Mouse (Mus musculus) midbrain, embryonic 12.5 days (tissue): ENCODE measurements around the gene Sap30bp. TPM values are rescaled to one million over a fixed set of nuclear protein-coding genes. Genes with fewer than 3 reads are reported as not detected.
A peak's percentile ranks its signal among the peaks of the same experiment; 100 is the strongest.

Experiments used
- ATAC-seq: fragments of 200-750 bp; cut with Nextera tagmentation; 2 replicates; pipeline ENCODE4 v1.8.0; 2017; ENCODE audit warnings: low read depth, moderate TSS enrichment, moderate library complexity; ENCODE audit not compliant: low FRiP score
- H3K27ac ChIP-seq: fragments of 300-500 bp; sonication (generic); replicated peaks from 2 replicates; pipeline ENCODE4 v1.5.1; 2016; ENCODE audit warnings: mild to moderate bottlenecking
- H3K27me3 ChIP-seq: fragments of 300-500 bp; sonication (generic); 2 replicates; pipeline ENCODE4 v1.6.1; 2016; ENCODE audit warnings: mild to moderate bottlenecking
- H3K36me3 ChIP-seq: fragments of 300-500 bp; sonication (generic); 2 replicates; pipeline ENCODE4 v1.6.1; 2016
- H3K4me1 ChIP-seq: fragments of 300-500 bp; sonication (generic); 2 replicates; pipeline ENCODE4 v1.6.1; 2016
- H3K4me2 ChIP-seq: fragments of 300-500 bp; sonication (generic); replicated peaks from 2 replicates; pipeline ENCODE4 v1.6.1; 2016; ENCODE audit warnings: mild to moderate bottlenecking, moderate library complexity
- H3K4me3 ChIP-seq: fragments of 300-500 bp; sonication (generic); 2 replicates; pipeline ENCODE4 v1.5.1; 2016; ENCODE audit warnings: mild to moderate bottlenecking
- H3K9ac ChIP-seq: fragments of 300-500 bp; sonication (generic); replicated peaks from 2 replicates; pipeline ENCODE4 v1.6.1; 2016; ENCODE audit warnings: mild to moderate bottlenecking, moderate library complexity
- H3K9me3 ChIP-seq: fragments of 300-500 bp; sonication (generic); 2 replicates; pipeline ENCODE4 v1.6.1; 2016; ENCODE audit warnings: mild to moderate bottlenecking
- WGBS: fragments of 180-500 bp; shearing (Covaris S2); methylation state at CpG from one replicate; pipeline ENCODE4 v1.1.7; 2016; 5-methylcytosine and 5-hydroxymethylcytosine counted together
- polyA plus RNA-seq: library from polyadenylated mRNA; unstranded; fragments of >200 nt; fragmentation: Nextera tagmentation; extraction: Ambion mirVana; gene quantifications from 2 replicates; pipeline ENCODE4 v1.2.1, GENCODE M21; 2016

Gene Sap30bp
- polyA plus RNA-seq, 1 experiment from 2014 or later = 61.8 TPM

GRCm38 (mm10) chr11:115997662-115998061 is 64.6 kb downstream of the Sap30bp start:
- no peaks in the 10 kb centered on the region for H3K9me3 ChIP-seq
- no peak for ATAC-seq
- 61% methylated on average over 5 of the region's 5 CpGs for WGBS
- peaks cover 16% of the 10 kb centered on the region for H3K27me3 ChIP-seq
- H3K4me1 ChIP-seq = peaks cover 14% of the 10 kb centered on the region
- no peaks in the 10 kb centered on the region for H3K36me3 ChIP-seq
- no peak overlapping the region for H3K4me3 ChIP-seq
- H3K9ac ChIP-seq = no peak overlapping the region
- no peak overlapping the region for H3K4me2 ChIP-seq
- no peak overlapping the region for H3K27ac ChIP-seq

DNA sequence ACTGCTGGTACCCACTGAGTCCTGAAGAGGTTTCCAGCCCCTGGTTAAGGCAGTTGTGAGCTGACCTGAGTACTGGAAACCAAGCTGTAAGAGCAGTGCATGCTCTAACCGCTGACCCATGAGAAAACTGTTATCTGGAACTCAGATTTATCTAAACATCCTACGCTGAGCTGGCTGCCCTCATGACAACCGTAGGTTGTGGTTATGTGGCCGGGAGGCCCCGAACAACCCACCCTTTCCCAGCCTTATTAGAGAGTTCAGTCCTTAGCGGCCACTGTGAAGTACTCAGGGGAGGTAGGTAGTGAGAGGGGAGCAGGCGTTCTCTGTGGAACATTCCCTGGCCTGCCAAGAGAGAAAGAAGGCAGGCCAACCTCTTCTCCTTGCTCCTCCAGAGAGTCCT is 65.9 kb downstream of the Sap30bp start:
- no peak overlapping the region for H3K4me3 ChIP-seq
- H3K9ac ChIP-seq = no peak overlapping the region
- H3K4me2 ChIP-seq = no peak overlapping the region
- no peaks in the 10 kb centered on the region for H3K9me3 ChIP-seq
- WGBS = 86% methylated on average over 7 of the region's 7 CpGs
- no peaks in the 10 kb centered on the region for H3K36me3 ChIP-seq
- no peak overlapping the region for H3K27ac ChIP-seq
- peaks cover 25% of the 10 kb centered on the region for H3K27me3 ChIP-seq
- H3K4me1 ChIP-seq = peaks cover 14% of the 10 kb centered on the region
- no peak for ATAC-seq

GRCm38 (mm10) chr11:115999538-116000143 is 66.6 kb downstream of the Sap30bp start:
- H3K4me3 ChIP-seq = no peak overlapping the region
- no peak overlapping the region for H3K4me2 ChIP-seq
- no peak overlapping the region for H3K27ac ChIP-seq
- no peaks in the 10 kb centered on the region for H3K36me3 ChIP-seq
- ATAC-seq = 0 out of 2 replicates have a peak, but pooled peaks have one; percentile 34
- H3K9ac ChIP-seq = no peak overlapping the region; the same call in 1 of the 2 replicates
- peaks cover 16% of the 10 kb centered on the region for H3K4me1 ChIP-seq
- no peaks in the 10 kb centered on the region for H3K9me3 ChIP-seq
- WGBS = 22% methylated on average over 14 of the region's 14 CpGs
- H3K27me3 ChIP-seq = peaks cover 28% of the 10 kb centered on the region

- no peak for ATAC-seq
- Histone ChIP-seq H3K9me3 (no peaks in the 10 kb centered on the region), H3K4me1 (peaks cover 26% of the 10 kb centered on the region), H3K36me3 (no peaks in the 10 kb centered on the region), H3K27ac (no peak overlapping the region), H3K4me3 (no peak overlapping the region), H3K4me2 (no peak overlapping the region), H3K9ac (no peak overlapping the region), H3K27me3 (peaks cover 32% of the 10 kb centered on the region)
- 33% methylated on average over 10 of the region's 10 CpGs for WGBS
Measured at GRCm38 (mm10) chr11:116000607-116001006, 67.5 kb downstream of the Sap30bp start.

- Histone ChIP-seq H3K9me3 (no peaks in the 10 kb centered on the region), H3K27me3 (peaks cover 38% of the 10 kb centered on the region), H3K4me3 (no peak overlapping the region), H3K27ac (no peak overlapping the region), H3K4me2 (no peak overlapping the region), H3K4me1 (peaks cover 27% of the 10 kb centered on the region), H3K9ac (no peak overlapping the region), H3K36me3 (no peaks in the 10 kb centered on the region)
- WGBS = 73% methylated on average over 6 of the region's 6 CpGs
- ATAC-seq = no peak
Measured at GRCm38 (mm10) chr11:116001725-116002124, 68.6 kb downstream of the Sap30bp start.

DNA sequence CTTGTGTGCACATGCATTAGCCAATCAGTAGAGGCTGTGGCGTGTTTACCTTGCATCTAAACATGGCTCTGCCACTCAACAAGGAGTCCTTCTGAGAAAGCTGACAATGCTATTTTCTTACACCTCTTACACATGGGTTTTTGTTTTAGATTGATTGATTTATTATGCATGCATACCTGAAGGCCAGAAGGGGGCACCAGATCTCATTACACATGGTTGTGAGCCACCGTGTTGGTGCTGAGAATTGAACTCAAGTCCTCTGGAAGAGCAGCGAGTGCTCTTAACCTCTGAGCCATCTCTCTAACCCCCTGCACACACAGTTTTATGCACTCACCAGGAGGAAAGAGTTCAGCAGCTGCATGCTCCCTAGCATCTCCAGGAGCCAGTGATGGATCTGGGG is 69.8 kb downstream of the Sap30bp start:
- whole genome bisulfite sequencing = 86% methylated on average over 3 of the region's 3 CpGs
- no peak overlapping the region for H3K4me2 ChIP-seq
- no peaks in the 10 kb centered on the region for H3K9me3 ChIP-seq
- no peak overlapping the region for H3K9ac ChIP-seq
- no peak for ATAC-seq
- H3K27ac ChIP-seq = no peak overlapping the region
- no peak overlapping the region for H3K4me3 ChIP-seq
- peaks cover 38% of the 10 kb centered on the region for H3K27me3 ChIP-seq
- peaks cover 27% of the 10 kb centered on the region for H3K4me1 ChIP-seq
- no peaks in the 10 kb centered on the region for H3K36me3 ChIP-seq

DNA sequence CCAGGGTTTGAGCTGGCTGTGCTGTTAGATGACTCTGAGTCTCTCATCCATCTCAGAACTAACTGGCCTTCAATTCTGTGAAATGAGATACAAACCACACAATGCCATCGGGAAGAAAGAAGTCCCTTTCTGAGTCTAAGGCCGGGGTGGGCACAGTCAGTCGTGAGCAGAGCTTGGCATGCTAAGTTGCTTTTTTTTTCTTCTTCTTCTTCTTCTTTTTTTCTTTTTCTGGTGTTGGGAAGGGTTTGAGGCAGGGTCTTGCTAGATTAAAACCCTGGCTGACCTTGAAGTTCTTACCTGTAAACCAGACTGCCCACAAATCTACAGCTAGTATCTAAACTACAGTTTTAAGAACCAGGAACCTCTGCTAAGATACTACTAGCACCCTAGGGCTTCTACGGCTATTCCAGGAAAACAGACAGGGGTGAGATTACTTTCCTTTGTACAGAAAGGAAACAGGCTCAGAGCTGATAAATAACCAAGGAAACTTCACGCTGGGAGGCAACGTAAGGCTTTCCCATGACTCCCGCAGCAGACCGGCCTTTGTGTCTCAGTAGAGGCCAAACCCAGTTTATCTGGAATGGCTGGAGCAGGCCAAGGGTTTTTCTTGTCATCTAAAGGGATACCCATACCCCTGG is 71.2 kb downstream of the Sap30bp start:
- no peaks in the 10 kb centered on the region for H3K9me3 ChIP-seq
- H3K27ac ChIP-seq = no peak overlapping the region
- H3K27me3 ChIP-seq = peaks cover 38% of the 10 kb centered on the region
- H3K4me2 ChIP-seq = peak overlapping the region; percentile 65
- no peaks in the 10 kb centered on the region for H3K36me3 ChIP-seq
- peak overlapping the region; percentile 40; the same call in 1 of the 2 replicates for H3K9ac ChIP-seq
- peak overlapping the region; percentile 41 for H3K4me3 ChIP-seq
- peaks cover 27% of the 10 kb centered on the region for H3K4me1 ChIP-seq
- no peak for ATAC-seq
- 37% methylated on average over 8 of the region's 8 CpGs for WGBS

- Histone ChIP-seq H3K27me3 (peaks cover 33% of the 10 kb centered on the region), H3K27ac (no peak overlapping the region), H3K4me1 (peaks cover 23% of the 10 kb centered on the region), H3K9ac (peak overlapping the region; percentile 40; the same call in 1 of the 2 replicates), H3K9me3 (no peaks in the 10 kb centered on the region), H3K4me3 (peak overlapping the region; percentile 41), H3K36me3 (no peaks in the 10 kb centered on the region), H3K4me2 (peak overlapping the region; percentile 65)
- ATAC-seq = peak; percentile 60
- 5% methylated on average over 54 of the region's 54 CpGs for WGBS
Measured at GRCm38 (mm10) chr11:116004840-116005700, 72.0 kb downstream of the Sap30bp start.

DNA sequence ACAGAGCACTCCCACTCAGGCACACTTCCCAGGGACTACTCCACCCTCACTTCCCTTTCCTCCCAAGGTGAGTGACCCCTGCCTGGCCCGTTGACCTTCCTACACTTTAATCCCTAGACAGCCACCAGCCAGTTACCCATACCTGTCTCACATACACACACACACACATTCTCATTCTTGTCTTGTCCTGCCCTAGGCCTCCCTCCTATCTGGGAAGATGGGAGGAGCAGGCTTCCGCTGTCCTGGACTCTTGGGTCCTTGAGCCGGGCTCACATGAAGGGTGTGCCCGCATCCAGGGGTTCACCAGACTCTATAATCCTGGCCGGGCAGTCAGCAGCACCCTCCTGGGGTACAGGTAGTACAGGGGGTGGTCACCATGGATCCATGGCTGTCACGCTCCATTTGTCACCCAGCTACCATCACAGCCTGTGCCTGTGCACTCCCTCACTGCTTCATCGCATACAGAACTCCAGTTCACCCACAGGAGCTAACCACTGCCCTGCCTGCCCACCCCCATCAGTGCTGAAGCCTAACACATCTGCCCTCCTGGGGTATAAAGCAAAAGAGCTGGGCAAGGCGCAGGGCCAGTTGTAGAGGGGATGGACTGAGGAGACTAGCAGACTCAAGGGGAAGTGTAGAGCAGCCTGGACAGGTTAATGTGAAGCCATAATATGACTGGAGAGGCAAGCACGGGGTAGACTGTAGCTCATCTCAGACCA is 72.8 kb downstream of the Sap30bp start:
- Histone ChIP-seq H3K9ac (no peak overlapping the region), H3K9me3 (no peaks in the 10 kb centered on the region), H3K36me3 (no peaks in the 10 kb centered on the region), H3K4me2 (peak overlapping the region; percentile 65; the same call in 1 of the 2 replicates), H3K27ac (no peak overlapping the region), H3K27me3 (peaks cover 27% of the 10 kb centered on the region), H3K4me1 (peaks cover 20% of the 10 kb centered on the region), H3K4me3 (0 out of 2 replicates have a peak overlapping the region, but pooled peaks have one; percentile 41)
- 74% methylated on average over 9 of the region's 9 CpGs for WGBS
- ATAC-seq = no peak

DNA sequence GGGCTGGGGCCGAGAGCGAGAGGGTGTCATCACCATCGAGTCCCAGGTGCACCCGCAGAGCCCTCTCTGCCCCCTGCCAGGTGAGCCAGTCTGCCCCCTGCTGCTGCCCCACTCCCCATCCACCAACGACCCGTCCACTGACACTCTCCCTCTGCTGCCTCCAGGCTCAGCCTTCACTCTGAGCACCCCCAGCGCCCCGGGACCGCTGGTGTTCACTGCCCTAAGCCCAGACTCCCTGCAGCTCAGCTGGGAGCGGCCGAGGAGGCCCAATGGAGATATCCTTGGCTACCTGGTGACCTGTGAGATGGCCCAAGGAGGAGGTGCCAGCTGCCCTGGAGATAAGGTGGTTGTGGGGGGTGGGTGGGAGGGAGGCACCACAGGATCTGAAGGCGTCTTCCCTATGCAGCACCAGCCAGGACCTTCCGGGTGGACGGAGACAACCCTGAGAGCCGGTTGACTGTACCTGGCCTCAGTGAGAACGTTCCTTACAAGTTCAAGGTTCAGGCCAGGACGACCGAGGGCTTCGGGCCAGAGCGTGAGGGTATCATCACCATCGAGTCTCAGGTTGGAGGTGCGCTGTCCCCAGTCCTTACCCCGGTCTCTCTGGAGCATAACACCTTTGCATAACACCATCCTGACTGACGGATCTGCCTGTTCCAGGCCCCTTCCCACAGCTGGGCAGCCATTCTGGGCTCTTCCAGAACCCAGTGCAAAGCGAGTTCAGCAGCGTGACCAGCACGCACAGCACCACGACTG is 74.2 kb downstream of the Sap30bp start:
- H3K9me3 ChIP-seq = no peaks in the 10 kb centered on the region
- peaks cover 27% of the 10 kb centered on the region for H3K4me1 ChIP-seq
- H3K4me2 ChIP-seq = no peak overlapping the region
- no peaks in the 10 kb centered on the region for H3K36me3 ChIP-seq
- ATAC-seq = no peak
- H3K9ac ChIP-seq = no peak overlapping the region
- H3K27me3 ChIP-seq = peaks cover 22% of the 10 kb centered on the region
- no peak overlapping the region for H3K4me3 ChIP-seq
- WGBS = 88% methylated on average over 28 of the region's 28 CpGs
- no peak overlapping the region for H3K27ac ChIP-seq

- ATAC-seq = no peak
- no peak overlapping the region for H3K9ac ChIP-seq
- 92% methylated on average over 11 of the region's 11 CpGs for WGBS
- H3K4me3 ChIP-seq = no peak overlapping the region
- no peaks in the 10 kb centered on the region for H3K36me3 ChIP-seq
- peaks cover 23% of the 10 kb centered on the region for H3K27me3 ChIP-seq
- H3K27ac ChIP-seq = no peak overlapping the region
- H3K4me1 ChIP-seq = peaks cover 33% of the 10 kb centered on the region
- no peak overlapping the region for H3K4me2 ChIP-seq
- no peaks in the 10 kb centered on the region for H3K9me3 ChIP-seq
Measured at GRCm38 (mm10) chr11:116008411-116008810, 75.3 kb downstream of the Sap30bp start.
